Mouse (Mus musculus): ENCODE measurements around the gene Pskh1. TPM values are rescaled to one million over a fixed set of nuclear protein-coding genes. Genes with fewer than 3 reads are reported as not detected.
A peak's percentile ranks its signal among the peaks of the same experiment; 100 is the strongest.

Gene Pskh1
- polyA plus RNA-seq, 1 experiment from 2014 or later = 30.3 TPM

- Histone ChIP-seq H3K4me1 (peaks cover 9% of the 10 kb centered on the region; the same call in 1 of the 2 replicates), H3K4me3 (no peak overlapping the region), H3K9me3 (no peaks in the 10 kb centered on the region), H3K36me3 (peaks cover 26% of the 10 kb centered on the region), H3K27ac (no peak overlapping the region), H3K27me3 (ENCODE audit: insufficient read depth, poor library complexity, severe bottlenecking) (no peaks in the 10 kb centered on the region)
- WGBS = 68% methylated on average over 3 of the region's 3 CpGs
- no peak for DNase-seq (ENCODE audit: low spot score)
Measured at GRCm38 (mm10) chr8:105919390-105919789, 19.1 kb downstream of the Pskh1 start.

DNA sequence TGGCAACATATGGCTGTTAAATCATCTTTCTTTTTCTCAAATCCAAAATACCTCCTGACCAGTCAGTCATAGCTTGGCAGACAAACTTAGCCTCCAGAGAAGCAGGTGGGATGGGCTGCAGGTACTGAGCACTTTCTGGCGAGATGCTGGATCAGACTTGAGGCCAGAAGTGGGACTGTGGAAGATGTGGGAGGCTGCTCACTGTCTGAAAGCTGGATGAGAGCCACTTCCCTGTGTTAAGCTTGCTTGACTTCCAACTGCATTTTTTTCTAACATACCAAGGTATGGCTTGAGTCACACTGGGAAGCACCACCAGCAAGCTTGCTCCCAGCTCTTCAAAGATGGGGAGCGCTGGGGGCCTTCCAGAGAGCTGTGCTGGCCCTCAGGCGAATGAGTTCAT, 24.9 kb downstream of the Pskh1 start:
- 60% methylated on average over 3 of the region's 3 CpGs for WGBS
- H3K27ac ChIP-seq = no peak overlapping the region
- DNase-seq (ENCODE audit: low spot score) = no peak
- H3K27me3 ChIP-seq (ENCODE audit: insufficient read depth, poor library complexity, severe bottlenecking) = no peaks in the 10 kb centered on the region
- peaks cover 8% of the 10 kb centered on the region for H3K4me1 ChIP-seq
- H3K9me3 ChIP-seq = no peaks in the 10 kb centered on the region
- peaks cover 16% of the 10 kb centered on the region for H3K36me3 ChIP-seq
- H3K4me3 ChIP-seq = no peak overlapping the region

DNA sequence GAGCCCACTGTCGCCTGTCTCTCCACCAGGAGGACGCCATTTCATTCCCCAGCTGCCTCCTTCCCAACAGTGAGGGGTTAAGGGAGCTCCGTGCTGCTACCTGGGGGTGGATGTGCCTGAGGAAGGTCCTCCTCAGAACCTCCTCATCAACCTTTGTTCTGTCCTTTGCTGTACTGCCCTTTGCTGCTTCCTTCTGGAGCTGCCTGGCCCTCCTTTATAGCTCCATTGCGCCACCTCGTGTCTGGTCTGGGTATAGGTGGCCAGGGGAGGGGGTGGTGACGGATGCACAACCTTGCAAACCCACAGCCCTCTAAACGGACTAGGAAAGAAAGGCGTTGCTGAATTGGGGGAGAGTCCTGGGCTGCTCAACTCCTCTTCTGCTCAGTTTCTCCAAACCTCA, 30.4 kb downstream of the Pskh1 start:
- no peaks in the 10 kb centered on the region for H3K9me3 ChIP-seq
- peak overlapping the region; percentile 62 for H3K27ac ChIP-seq
- no peak overlapping the region for H3K4me3 ChIP-seq
- H3K36me3 ChIP-seq = peaks cover 23% of the 10 kb centered on the region
- peaks cover 15% of the 10 kb centered on the region for H3K4me1 ChIP-seq
- WGBS = 14% methylated on average over 8 of the region's 8 CpGs
- H3K27me3 ChIP-seq (ENCODE audit: insufficient read depth, poor library complexity, severe bottlenecking) = no peaks in the 10 kb centered on the region
- DNase-seq (ENCODE audit: low spot score) = peak; percentile 90

- Histone ChIP-seq H3K27ac (no peak overlapping the region), H3K4me3 (no peak overlapping the region), H3K4me1 (peaks cover 22% of the 10 kb centered on the region), H3K9me3 (no peaks in the 10 kb centered on the region), H3K36me3 (peaks cover 23% of the 10 kb centered on the region), H3K27me3 (ENCODE audit: insufficient read depth, poor library complexity, severe bottlenecking) (no peaks in the 10 kb centered on the region)
- DNase-seq (ENCODE audit: low spot score) = no peak
- WGBS = 84% methylated on average over 3 of the region's 3 CpGs
Measured at GRCm38 (mm10) chr8:105931271-105931670, 31.0 kb downstream of the Pskh1 start.

DNA sequence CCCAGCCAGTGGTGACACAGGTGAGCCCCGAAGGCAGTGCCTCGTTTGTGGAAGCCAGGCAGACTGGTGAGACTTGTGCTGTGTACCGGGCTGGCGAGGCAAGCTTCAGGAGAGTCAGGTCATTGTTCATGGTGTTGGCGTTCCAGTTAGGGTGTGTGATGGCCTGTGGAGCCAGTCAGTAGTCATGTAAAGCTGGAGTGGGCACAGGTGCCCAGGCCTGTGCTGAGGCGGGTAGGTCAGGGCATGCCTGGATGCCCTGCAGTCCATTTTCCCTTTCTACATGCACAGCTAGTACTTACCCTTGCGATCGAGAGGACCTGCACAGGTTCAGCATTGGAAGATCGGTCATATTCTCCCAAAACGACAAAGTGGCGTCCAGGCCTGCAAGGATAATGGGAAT, 32.3 kb downstream of the Pskh1 start:
- no peaks in the 10 kb centered on the region for H3K27me3 ChIP-seq (ENCODE audit: insufficient read depth, poor library complexity, severe bottlenecking)
- WGBS = 85% methylated on average over 11 of the region's 11 CpGs
- no peak overlapping the region for H3K27ac ChIP-seq
- H3K9me3 ChIP-seq = no peaks in the 10 kb centered on the region
- H3K36me3 ChIP-seq = peaks cover 23% of the 10 kb centered on the region
- H3K4me1 ChIP-seq = peaks cover 27% of the 10 kb centered on the region
- no peak overlapping the region for H3K4me3 ChIP-seq
- no peak for DNase-seq (ENCODE audit: low spot score)

DNA sequence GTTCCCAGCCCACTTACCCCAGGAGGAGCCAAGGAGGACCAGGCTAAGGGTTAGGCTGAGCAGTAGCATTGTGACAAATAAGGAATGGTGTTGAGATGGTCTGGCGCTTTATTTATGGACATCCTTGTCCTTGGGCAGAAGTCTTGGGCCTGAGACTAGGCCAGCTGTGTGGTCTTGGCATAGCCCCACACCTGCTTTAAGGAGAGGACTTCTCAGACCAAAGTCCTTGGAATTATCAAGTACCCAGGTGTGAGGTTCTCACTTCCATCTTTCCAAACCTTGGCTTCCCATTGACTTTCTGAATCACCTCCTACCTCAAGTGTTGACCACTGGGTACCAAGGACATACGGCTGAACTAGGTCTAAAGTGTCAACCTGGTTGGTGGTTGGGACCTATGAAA, 33.5 kb downstream of the Pskh1 start, which contains the start of gene Ctrl:
Gene Ctrl (minus strand): TSS at position 101 of the 400 bp plus-strand sequence.
- Histone ChIP-seq H3K27me3 (ENCODE audit: insufficient read depth, poor library complexity, severe bottlenecking) (no peaks in the 10 kb centered on the region), H3K4me1 (peaks cover 36% of the 10 kb centered on the region), H3K36me3 (peaks cover 23% of the 10 kb centered on the region), H3K9me3 (no peaks in the 10 kb centered on the region), H3K4me3 (no peak within 1 kb of the TSS), H3K27ac (no peak within 1 kb of the TSS)
- no peak for DNase-seq (ENCODE audit: low spot score)
- WGBS = 82% methylated on average over 2 of the region's 2 CpGs

GRCm38 (mm10) chr8:105935105-105935504, 34.9 kb downstream of the Pskh1 start:
- peaks cover 35% of the 10 kb centered on the region for H3K4me1 ChIP-seq
- no peaks in the 10 kb centered on the region for H3K27me3 ChIP-seq (ENCODE audit: insufficient read depth, poor library complexity, severe bottlenecking)
- H3K9me3 ChIP-seq = no peaks in the 10 kb centered on the region
- WGBS = 59% methylated on average over 6 of the region's 6 CpGs
- no peak for DNase-seq (ENCODE audit: low spot score)
- H3K36me3 ChIP-seq = peaks cover 26% of the 10 kb centered on the region
- H3K27ac ChIP-seq = no peak overlapping the region
- 0 out of 2 replicates have a peak overlapping the region, but pooled peaks have one; percentile 67 for H3K4me3 ChIP-seq

- peak overlapping the region; percentile 89 for H3K27ac ChIP-seq
Measured at GRCm38 (mm10) chr8:105935863-105936603, 35.8 kb downstream of the Pskh1 start.

DNA sequence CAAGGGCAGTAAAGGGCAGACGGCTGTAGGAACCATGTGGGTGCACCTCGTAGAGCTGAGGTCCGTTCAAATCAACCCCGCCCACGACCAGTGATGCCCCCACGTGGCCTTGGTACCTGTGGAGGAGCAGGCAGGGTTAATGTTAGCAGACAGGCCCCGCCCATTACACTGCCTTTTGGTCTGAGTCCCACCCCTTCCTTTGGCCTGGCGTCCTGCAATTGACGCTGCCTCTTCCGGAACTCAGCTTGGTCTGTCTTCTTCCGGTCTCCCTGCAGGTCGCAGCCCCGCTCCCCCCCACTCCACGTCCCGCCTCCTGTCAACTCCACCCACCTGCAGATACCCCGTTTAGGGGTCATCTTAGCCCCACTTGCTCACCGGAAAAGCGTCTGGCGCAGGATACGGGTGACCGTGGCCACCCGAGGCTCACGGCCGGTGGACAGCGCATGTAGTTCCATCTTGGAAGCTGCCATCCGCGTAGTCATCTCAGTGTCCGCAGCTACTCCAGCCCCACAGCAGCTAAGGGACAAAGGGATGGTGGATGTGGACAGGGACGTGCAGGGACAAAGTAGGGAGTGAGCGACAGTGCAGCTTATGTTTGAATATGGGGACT, 36.7 kb downstream of the Pskh1 start:
- DNase-seq (ENCODE audit: low spot score) = peak; percentile 98
- H3K4me1 ChIP-seq = peaks cover 25% of the 10 kb centered on the region
- under 1% methylated on average over 30 of the region's 30 CpGs for WGBS
- peak overlapping the region; percentile 89 for H3K27ac ChIP-seq
- H3K27me3 ChIP-seq (ENCODE audit: insufficient read depth, poor library complexity, severe bottlenecking) = no peaks in the 10 kb centered on the region
- no peaks in the 10 kb centered on the region for H3K9me3 ChIP-seq
- peaks cover 25% of the 10 kb centered on the region for H3K36me3 ChIP-seq
- peak overlapping the region; percentile 67 for H3K4me3 ChIP-seq

More at GRCm38 (mm10) chr8:105935863-105936603, 35.8 kb downstream of the Pskh1 start:
- Histone ChIP-seq H3K4me3 (peak overlapping the region; percentile 67), H3K27me3 (ENCODE audit: insufficient read depth, poor library complexity, severe bottlenecking) (no peaks in the 10 kb centered on the region), H3K4me1 (peaks cover 26% of the 10 kb centered on the region), H3K36me3 (peaks cover 22% of the 10 kb centered on the region), H3K9me3 (no peaks in the 10 kb centered on the region)
- WGBS = 19% methylated on average over 7 of the region's 7 CpGs
- no peak for DNase-seq (ENCODE audit: low spot score)

DNA sequence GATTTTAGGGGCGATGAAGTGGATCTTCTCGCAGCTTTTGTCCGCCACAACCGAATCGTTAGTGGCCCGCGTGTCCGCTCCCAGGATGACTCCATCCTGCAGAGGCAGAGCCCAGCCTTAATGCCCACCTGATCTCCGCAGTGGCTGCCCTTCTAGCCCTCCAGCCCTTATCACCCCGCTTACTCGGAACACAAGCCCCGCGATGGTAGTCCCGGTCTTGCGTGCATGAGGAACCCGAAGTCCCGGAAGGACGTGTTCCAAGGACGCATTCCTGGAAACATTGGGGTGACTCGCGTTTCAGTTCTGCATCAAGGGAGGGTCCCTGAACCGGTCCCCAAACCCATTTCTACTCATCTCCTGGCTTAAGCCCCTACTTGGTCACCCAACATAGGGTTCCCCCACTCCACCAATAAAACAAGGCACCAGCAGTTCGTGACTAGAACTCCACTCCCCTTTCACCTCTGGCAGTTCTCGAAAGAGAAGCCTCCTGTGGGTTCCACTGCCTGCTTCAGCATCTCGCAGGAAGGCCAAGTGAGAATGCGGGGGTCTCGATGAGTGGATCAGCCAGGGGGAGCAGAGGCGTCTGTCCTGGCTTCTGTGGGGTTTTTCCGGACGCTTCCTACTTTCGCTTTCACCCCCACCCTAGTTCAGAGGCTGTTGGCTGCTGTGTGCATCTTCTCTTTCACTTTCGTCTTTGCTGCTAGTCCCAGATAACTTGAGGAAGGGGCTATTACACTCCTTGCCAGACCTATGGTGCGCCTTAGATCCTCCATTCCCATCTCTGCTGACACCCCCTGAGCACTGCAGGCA, 37.5 kb downstream of the Pskh1 start:
- H3K27ac ChIP-seq = peak overlapping the region; percentile 89
- no peak for DNase-seq (ENCODE audit: low spot score)
- peaks cover 30% of the 10 kb centered on the region for H3K36me3 ChIP-seq
- under 1% methylated on average over 33 of the region's 33 CpGs for WGBS
- H3K27me3 ChIP-seq (ENCODE audit: insufficient read depth, poor library complexity, severe bottlenecking) = no peaks in the 10 kb centered on the region
- peaks cover 25% of the 10 kb centered on the region for H3K4me1 ChIP-seq
- H3K9me3 ChIP-seq = no peaks in the 10 kb centered on the region
- H3K4me3 ChIP-seq = peak overlapping the region; percentile 67

DNA sequence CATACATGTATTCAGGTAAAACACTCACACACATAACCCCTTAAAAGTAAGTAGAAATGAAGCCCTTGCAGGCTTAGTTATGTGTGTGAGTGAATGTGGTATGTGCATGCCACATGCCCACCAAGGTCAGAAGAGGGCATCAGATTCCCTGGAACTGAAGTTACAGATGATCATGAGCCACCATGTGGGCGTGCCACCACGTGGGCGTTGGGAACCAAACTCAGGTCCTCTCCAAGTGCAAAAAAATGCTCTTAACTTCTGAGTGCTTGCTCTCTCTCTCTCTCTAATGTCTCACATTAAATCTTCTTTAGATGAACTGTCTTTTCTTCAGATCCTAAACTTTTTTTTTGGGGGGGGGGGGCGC, 38.0 kb downstream of the Pskh1 start, which contains the start of gene Psmb10:
Gene Psmb10 (minus strand): TSS at position 139 of the 364 bp plus-strand sequence.
- no peaks in the 10 kb centered on the region for H3K27me3 ChIP-seq (ENCODE audit: insufficient read depth, poor library complexity, severe bottlenecking)
- no peaks in the 10 kb centered on the region for H3K9me3 ChIP-seq
- H3K4me3 ChIP-seq = peak within 1 kb of the TSS; percentile 67
- no peak for DNase-seq (ENCODE audit: low spot score)
- peaks cover 29% of the 10 kb centered on the region for H3K4me1 ChIP-seq
- 22% methylated on average over 4 of the region's 4 CpGs for WGBS
- H3K27ac ChIP-seq = peak within 1 kb of the TSS; percentile 89
- peaks cover 35% of the 10 kb centered on the region for H3K36me3 ChIP-seq

- Histone ChIP-seq H3K4me3 (no peak overlapping the region), H3K4me1 (peaks cover 14% of the 10 kb centered on the region), H3K27me3 (ENCODE audit: insufficient read depth, poor library complexity, severe bottlenecking) (no peaks in the 10 kb centered on the region), H3K27ac (no peak overlapping the region), H3K36me3 (peaks cover 72% of the 10 kb centered on the region), H3K9me3 (no peaks in the 10 kb centered on the region)
- 92% methylated on average over 11 of the region's 11 CpGs for WGBS
- DNase-seq (ENCODE audit: low spot score) = no peak
Measured at GRCm38 (mm10) chr8:105942026-105942425, 41.8 kb downstream of the Pskh1 start.

DNA sequence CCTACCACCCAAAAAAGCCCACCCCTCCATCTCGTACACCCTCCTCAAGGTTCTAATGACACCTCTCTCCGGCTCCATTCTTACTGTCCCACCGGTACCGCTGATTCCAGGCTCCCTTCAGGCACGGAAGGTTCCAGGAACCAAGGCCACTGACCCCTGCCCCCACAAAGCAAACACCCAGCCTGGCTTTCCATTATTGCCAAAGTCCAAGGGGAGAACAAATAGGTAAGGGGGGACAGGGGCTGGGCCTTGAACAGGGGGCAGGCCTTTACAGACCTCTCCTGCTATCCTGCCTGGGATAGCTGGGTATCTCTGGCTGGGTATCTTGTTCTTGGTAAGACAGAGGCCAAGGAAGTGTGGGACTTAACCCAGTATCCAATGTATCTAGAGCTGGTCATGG, 42.3 kb downstream of the Pskh1 start:
- WGBS = 95% methylated on average over 5 of the region's 5 CpGs
- Histone ChIP-seq H3K27ac (no peak overlapping the region), H3K36me3 (peaks cover 77% of the 10 kb centered on the region), H3K4me1 (peaks cover 14% of the 10 kb centered on the region), H3K27me3 (ENCODE audit: insufficient read depth, poor library complexity, severe bottlenecking) (no peaks in the 10 kb centered on the region), H3K4me3 (no peak overlapping the region), H3K9me3 (no peaks in the 10 kb centered on the region)
- DNase-seq (ENCODE audit: low spot score) = no peak
